Mouse (Mus musculus): ENCODE data around the gene Syk. TPM values are rescaled to one million over a fixed set of nuclear protein-coding genes. Genes with fewer than 3 reads are reported as not detected.

Syk gene
- polyA plus RNA-seq, 1 experiment from 2014 or later: 2.2 TPM

DNA sequence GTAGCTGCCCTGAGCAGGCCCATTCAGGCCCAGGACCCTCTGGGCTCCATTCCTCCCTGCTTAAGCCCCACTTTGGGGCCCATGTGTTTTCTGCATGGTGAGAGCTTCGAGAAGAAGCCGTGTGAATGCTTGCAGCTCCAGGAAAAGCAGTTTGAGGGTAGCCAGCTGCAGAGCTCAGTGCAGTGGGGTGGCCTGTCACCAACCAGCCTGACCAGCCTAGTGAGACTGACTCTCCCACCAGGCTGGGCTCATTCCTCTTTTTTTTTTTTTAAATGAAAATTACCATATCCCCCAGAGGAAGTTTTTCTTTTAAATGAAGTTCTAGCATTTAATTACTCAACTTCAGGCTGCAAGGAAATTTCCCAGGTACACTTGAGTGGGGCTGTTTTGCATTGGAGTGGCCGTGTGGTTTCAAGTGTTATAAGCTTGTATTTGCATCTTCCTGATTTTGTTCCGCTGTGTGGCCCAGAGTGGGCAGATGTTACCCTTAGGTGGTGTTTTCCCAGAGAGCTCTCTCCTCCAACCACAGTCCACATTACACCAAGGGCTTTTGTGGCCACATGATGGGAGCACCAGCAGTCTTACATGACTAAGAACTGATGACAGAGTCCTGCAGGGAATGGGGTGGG lies 17.2 kb downstream of the Syk start:
- WGBS: 74% methylated on average over 4 of the region's 4 CpGs
- H3K27ac ChIP-seq (ENCODE audit: low read depth, low read length): no peak overlapping the region
- H3K27me3 ChIP-seq (ENCODE audit: control insufficient read depth, insufficient read depth, low read length): no peaks in the 10 kb centered on the region
- H3K9ac ChIP-seq (ENCODE audit: low read length): no peak overlapping the region
- no peaks in the 10 kb centered on the region for H3K4me1 ChIP-seq (replicated peaks; ENCODE audit: control insufficient read depth, insufficient read depth, low read length)
- no peak overlapping the region for H3K4me3 ChIP-seq (ENCODE audit: low read depth, low read length)
- DNase-seq (ENCODE audit: low spot score) (no peak), ATAC-seq (replicated peaks; ENCODE audit: low FRiP score) (no peak)
- no peak overlapping the region for H3K4me2 ChIP-seq (ENCODE audit: low read depth, low read length, severe bottlenecking)
- no peaks in the 10 kb centered on the region for H3K9me3 ChIP-seq (ENCODE audit: control insufficient read depth, low read length)
- H3K36me3 ChIP-seq (ENCODE audit: control insufficient read depth, insufficient read depth, low read length): no peaks in the 10 kb centered on the region

DNA sequence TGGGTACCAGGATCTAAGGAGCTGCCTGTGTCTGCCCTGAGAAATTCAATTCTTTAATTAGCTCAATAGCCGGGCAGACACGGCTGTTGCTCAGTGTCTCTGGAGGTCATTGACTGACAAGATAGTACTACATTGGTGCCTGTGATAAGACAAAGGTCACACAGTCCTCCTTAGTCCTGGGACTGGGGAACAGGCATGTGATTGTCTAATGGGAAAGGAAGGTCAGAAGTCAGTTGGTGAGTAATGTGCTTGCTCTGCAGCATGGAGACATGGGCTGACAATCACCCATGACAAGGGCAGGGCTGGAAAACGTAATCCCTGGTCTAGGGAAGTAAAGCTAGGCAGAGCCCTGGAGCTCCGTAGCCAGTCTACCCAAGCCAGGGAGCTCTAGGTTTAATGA lies 19.8 kb downstream of the Syk start:
- H3K36me3 ChIP-seq (ENCODE audit: control insufficient read depth, insufficient read depth, low read length): no peaks in the 10 kb centered on the region
- 75% methylated on average over 4 of the region's 4 CpGs for WGBS
- no peaks in the 10 kb centered on the region for H3K9me3 ChIP-seq (ENCODE audit: control insufficient read depth, low read length)
- ATAC-seq (replicated peaks; ENCODE audit: low FRiP score) (no peak), DNase-seq (ENCODE audit: low spot score) (no peak)
- no peak overlapping the region for H3K27ac ChIP-seq (ENCODE audit: low read depth, low read length)
- H3K4me2 ChIP-seq (ENCODE audit: low read depth, low read length, severe bottlenecking): no peak overlapping the region
- H3K27me3 ChIP-seq (ENCODE audit: control insufficient read depth, insufficient read depth, low read length): no peaks in the 10 kb centered on the region
- H3K4me1 ChIP-seq (replicated peaks; ENCODE audit: control insufficient read depth, insufficient read depth, low read length): no peaks in the 10 kb centered on the region
- H3K4me3 ChIP-seq (ENCODE audit: low read depth, low read length): no peak overlapping the region
- H3K9ac ChIP-seq (ENCODE audit: low read length): no peak overlapping the region

DNA sequence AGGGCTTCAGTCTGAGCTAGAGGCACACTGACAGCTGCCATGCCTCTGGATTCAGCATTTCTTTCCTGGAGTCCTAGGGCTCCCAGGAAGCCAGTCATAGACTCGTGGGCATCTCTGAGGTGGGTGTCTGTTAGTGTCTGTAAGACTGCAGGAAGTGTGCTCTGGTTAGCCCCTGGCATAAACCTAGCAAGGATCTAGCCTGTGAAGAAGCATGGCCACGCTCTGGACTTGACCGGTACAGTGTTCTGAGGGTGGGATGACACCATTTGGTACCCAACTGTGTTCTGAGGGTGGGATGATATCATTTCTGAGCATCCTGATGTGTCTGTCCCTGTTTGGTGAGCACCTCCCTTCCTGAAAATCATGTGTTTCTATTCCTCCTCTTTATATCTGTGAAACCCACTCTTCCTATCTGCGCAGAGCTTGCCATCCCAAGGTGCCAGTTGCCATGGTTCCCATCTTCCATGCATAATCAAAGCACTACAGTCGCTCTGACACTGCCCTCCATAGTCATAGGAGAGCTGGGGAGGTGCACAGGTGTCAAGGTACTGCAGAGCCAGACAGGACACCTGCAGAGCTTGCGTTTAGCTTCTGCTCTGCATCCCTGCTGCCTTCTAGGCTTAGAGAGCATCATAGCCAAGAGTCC lies 20.9 kb downstream of the Syk start:
- ATAC-seq (replicated peaks; ENCODE audit: low FRiP score) (no peak), DNase-seq (ENCODE audit: low spot score) (no peak)
- Histone ChIP-seq H3K4me2 (ENCODE audit: low read depth, low read length, severe bottlenecking) (no peak overlapping the region), H3K27ac (ENCODE audit: low read depth, low read length) (no peak overlapping the region), H3K4me3 (ENCODE audit: low read depth, low read length) (no peak overlapping the region), H3K4me1 (replicated peaks; ENCODE audit: control insufficient read depth, insufficient read depth, low read length) (no peaks in the 10 kb centered on the region), H3K9me3 (ENCODE audit: control insufficient read depth, low read length) (no peaks in the 10 kb centered on the region), H3K27me3 (ENCODE audit: control insufficient read depth, insufficient read depth, low read length) (no peaks in the 10 kb centered on the region), H3K36me3 (ENCODE audit: control insufficient read depth, insufficient read depth, low read length) (no peaks in the 10 kb centered on the region), H3K9ac (ENCODE audit: low read length) (no peak overlapping the region)
- WGBS: 83% methylated on average over 6 of the region's 6 CpGs

DNA sequence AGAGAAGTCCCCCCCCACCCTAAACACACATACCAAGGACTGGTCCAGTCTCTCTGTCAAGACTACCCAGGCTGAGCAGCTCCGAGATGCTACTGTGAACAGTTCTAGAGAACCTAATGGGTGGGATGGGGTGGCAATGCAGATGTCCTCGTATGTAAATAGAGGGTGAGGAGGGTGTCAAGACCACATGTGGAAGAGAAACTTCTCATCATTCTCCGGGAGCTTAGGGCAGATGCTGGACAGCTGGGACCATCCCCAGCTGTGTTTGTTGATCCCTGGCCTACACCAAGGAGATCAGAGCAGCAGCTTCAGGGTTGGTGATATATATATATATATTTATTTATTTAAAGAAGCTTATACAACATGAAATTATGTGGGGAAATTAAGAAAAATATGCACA lies 22.0 kb downstream of the Syk start:
- ATAC-seq (replicated peaks; ENCODE audit: low FRiP score): no peak
- Histone ChIP-seq H3K36me3 (ENCODE audit: control insufficient read depth, insufficient read depth, low read length) (no peaks in the 10 kb centered on the region), H3K4me2 (ENCODE audit: low read depth, low read length, severe bottlenecking) (no peak overlapping the region), H3K9ac (ENCODE audit: low read length) (no peak overlapping the region), H3K4me1 (replicated peaks; ENCODE audit: control insufficient read depth, insufficient read depth, low read length) (no peaks in the 10 kb centered on the region), H3K27me3 (ENCODE audit: control insufficient read depth, insufficient read depth, low read length) (no peaks in the 10 kb centered on the region), H3K9me3 (ENCODE audit: control insufficient read depth, low read length) (no peaks in the 10 kb centered on the region), H3K27ac (ENCODE audit: low read depth, low read length) (no peak overlapping the region), H3K4me3 (ENCODE audit: low read depth, low read length) (no peak overlapping the region)
- DNase-seq (ENCODE audit: low spot score): no peak
- WGBS: 86% methylated on average over 3 of the region's 3 CpGs

DNA sequence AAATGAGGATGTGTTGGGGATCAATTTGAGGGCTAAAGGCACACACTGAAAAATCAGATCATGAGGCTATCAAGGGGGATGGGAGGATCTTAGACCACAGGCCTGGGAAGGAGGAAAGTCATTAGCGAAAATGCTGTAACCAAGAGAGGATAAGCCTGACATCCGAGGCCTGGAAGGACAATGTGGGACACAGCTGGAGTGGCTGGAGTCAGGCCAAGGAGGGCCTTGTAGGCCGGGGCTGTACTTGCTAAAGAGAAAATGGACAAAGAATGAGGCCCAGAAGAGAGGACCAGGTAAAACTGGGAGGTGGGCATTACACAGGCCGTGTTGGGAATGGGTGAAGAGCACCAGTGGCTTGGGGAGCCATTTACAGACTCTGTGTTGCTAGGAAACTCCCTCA lies 22.9 kb downstream of the Syk start:
- ATAC-seq (replicated peaks; ENCODE audit: low FRiP score): no peak
- Histone ChIP-seq H3K36me3 (ENCODE audit: control insufficient read depth, insufficient read depth, low read length) (no peaks in the 10 kb centered on the region), H3K27ac (ENCODE audit: low read depth, low read length) (no peak overlapping the region), H3K9me3 (ENCODE audit: control insufficient read depth, low read length) (no peaks in the 10 kb centered on the region), H3K9ac (ENCODE audit: low read length) (no peak overlapping the region), H3K4me1 (replicated peaks; ENCODE audit: control insufficient read depth, insufficient read depth, low read length) (no peaks in the 10 kb centered on the region), H3K4me3 (ENCODE audit: low read depth, low read length) (no peak overlapping the region), H3K4me2 (ENCODE audit: low read depth, low read length, severe bottlenecking) (no peak overlapping the region), H3K27me3 (ENCODE audit: control insufficient read depth, insufficient read depth, low read length) (no peaks in the 10 kb centered on the region)
- WGBS: 86% methylated on average over 4 of the region's 4 CpGs
- DNase-seq (ENCODE audit: low spot score): no peak

DNA sequence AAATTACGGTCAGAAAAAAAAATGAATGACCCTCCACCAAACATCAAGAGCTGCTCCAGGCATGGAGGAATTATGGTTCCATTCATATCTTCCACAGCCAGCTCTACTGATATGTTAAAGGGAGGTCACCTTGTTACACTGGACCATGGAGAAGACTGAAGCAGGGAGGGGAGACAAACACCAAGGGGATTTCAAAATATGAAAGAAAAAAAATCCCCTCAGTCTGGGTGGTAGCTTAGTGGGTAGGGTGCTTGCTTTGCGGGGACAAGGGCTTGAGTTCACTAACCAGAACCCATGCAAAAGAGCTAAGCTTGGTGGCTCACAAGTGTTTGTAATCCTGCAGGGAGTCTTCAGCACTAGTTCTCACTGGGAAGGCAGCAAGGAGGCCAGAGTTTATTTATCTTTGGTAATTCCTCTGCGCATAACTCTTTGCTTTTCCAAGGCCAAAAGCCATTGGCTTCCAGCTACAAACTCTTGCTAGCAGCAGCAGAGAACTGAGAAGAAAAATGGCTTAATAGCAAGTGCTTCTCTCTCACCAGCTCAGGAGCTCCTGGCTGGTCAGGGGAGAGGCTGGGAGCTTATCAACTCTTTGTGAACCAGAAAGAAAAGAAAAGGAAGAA lies 23.8 kb downstream of the Syk start:
- 85% methylated on average over 3 of the region's 3 CpGs for WGBS
- Histone ChIP-seq H3K36me3 (ENCODE audit: control insufficient read depth, insufficient read depth, low read length) (no peaks in the 10 kb centered on the region), H3K9me3 (ENCODE audit: control insufficient read depth, low read length) (no peaks in the 10 kb centered on the region), H3K9ac (ENCODE audit: low read length) (no peak overlapping the region), H3K4me2 (ENCODE audit: low read depth, low read length, severe bottlenecking) (no peak overlapping the region), H3K27ac (ENCODE audit: low read depth, low read length) (no peak overlapping the region), H3K4me1 (replicated peaks; ENCODE audit: control insufficient read depth, insufficient read depth, low read length) (no peaks in the 10 kb centered on the region), H3K4me3 (ENCODE audit: low read depth, low read length) (no peak overlapping the region), H3K27me3 (ENCODE audit: control insufficient read depth, insufficient read depth, low read length) (no peaks in the 10 kb centered on the region)
- ATAC-seq (replicated peaks; ENCODE audit: low FRiP score): no peak
- DNase-seq (ENCODE audit: low spot score): no peak

DNA sequence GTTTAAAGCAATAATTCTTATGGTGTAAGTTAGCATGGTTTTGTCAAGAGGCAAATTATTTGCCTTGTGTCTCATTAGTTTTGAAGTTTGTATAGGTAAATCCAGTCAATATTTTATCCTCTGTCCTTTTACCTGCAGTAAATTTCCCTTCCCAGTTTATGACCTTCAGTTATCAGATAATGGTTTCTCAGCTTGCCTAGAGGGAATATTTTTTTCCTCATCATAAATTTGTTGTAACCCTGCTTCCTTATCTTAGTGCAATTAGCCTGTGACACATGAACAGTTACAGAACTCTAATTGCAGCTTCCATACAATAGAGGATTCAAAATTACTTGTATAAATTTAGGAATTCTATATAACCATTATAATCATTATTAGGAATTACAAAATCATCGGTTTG lies 25.0 kb downstream of the Syk start:
- no peaks in the 10 kb centered on the region for H3K27me3 ChIP-seq (ENCODE audit: control insufficient read depth, insufficient read depth, low read length)
- no peak overlapping the region for H3K27ac ChIP-seq (ENCODE audit: low read depth, low read length)
- H3K9me3 ChIP-seq (ENCODE audit: control insufficient read depth, low read length): no peaks in the 10 kb centered on the region
- H3K36me3 ChIP-seq (ENCODE audit: control insufficient read depth, insufficient read depth, low read length): no peaks in the 10 kb centered on the region
- no peak for DNase-seq (ENCODE audit: low spot score)
- WGBS: 94% methylated on average over 1 of the region's 1 CpGs
- no peak overlapping the region for H3K4me2 ChIP-seq (ENCODE audit: low read depth, low read length, severe bottlenecking)
- no peak overlapping the region for H3K9ac ChIP-seq (ENCODE audit: low read length)
- no peak overlapping the region for H3K4me3 ChIP-seq (ENCODE audit: low read depth, low read length)
- H3K4me1 ChIP-seq (replicated peaks; ENCODE audit: control insufficient read depth, insufficient read depth, low read length): no peaks in the 10 kb centered on the region
- no peak for ATAC-seq (replicated peaks; ENCODE audit: low FRiP score)

DNA sequence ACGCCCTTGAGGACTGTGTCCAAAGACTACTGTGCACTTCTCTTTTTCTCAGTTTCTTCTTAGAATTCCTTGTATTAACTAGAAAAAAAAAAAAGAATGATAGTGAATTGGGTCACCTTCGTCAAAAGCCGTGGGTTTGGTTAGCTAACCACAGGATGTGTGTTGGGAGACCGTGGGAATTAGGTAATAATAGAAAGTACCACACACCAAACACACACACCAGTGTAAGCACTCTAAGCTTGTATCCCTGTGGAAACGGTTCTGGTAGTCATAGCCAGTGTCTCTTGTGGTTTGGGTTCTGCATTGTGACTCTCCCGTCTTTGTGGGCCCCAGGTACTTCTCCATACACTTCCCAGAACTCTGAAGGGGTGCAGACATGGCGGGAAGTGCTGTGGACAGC lies 27.5 kb downstream of the Syk start:
- WGBS: 94% methylated on average over 7 of the region's 7 CpGs
- Histone ChIP-seq H3K9ac (ENCODE audit: low read length) (no peak overlapping the region), H3K36me3 (ENCODE audit: control insufficient read depth, insufficient read depth, low read length) (no peaks in the 10 kb centered on the region), H3K27me3 (ENCODE audit: control insufficient read depth, insufficient read depth, low read length) (no peaks in the 10 kb centered on the region), H3K4me2 (ENCODE audit: low read depth, low read length, severe bottlenecking) (no peak overlapping the region), H3K4me1 (replicated peaks; ENCODE audit: control insufficient read depth, insufficient read depth, low read length) (no peaks in the 10 kb centered on the region), H3K27ac (ENCODE audit: low read depth, low read length) (no peak overlapping the region), H3K4me3 (ENCODE audit: low read depth, low read length) (no peak overlapping the region), H3K9me3 (ENCODE audit: control insufficient read depth, low read length) (no peaks in the 10 kb centered on the region)
- DNase-seq (ENCODE audit: low spot score) (no peak), ATAC-seq (replicated peaks; ENCODE audit: low FRiP score) (no peak)

DNA sequence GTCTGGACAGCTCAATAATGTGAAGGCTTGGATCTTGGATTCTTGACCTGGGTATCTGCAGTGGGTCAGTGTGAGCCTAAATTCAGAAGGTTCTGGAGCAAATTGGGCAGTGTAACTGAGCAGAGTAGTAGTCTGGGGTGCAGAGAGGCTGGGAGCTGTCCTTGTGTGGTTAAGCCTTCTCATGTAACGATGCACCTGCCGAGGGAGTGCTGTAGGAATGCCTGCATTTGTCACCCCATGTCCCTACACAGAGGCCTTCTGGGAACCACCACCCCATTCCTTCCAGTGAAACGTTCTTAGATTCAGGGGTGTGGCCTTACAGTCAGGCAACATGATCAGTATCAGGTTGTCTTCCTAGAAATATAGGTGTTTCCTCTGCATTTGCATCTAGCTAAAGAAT lies 30.3 kb downstream of the Syk start:
- no peak for DNase-seq (ENCODE audit: low spot score)
- ATAC-seq (replicated peaks; ENCODE audit: low FRiP score): no peak

More for the DNA sequence above, 30.3 kb downstream of the Syk start:
- H3K4me1 ChIP-seq (replicated peaks; ENCODE audit: control insufficient read depth, insufficient read depth, low read length): no peaks in the 10 kb centered on the region
- H3K4me2 ChIP-seq (ENCODE audit: low read depth, low read length, severe bottlenecking): no peak overlapping the region
- no peaks in the 10 kb centered on the region for H3K27me3 ChIP-seq (ENCODE audit: control insufficient read depth, insufficient read depth, low read length)
- H3K9me3 ChIP-seq (ENCODE audit: control insufficient read depth, low read length): no peaks in the 10 kb centered on the region
- 80% methylated on average over 3 of the region's 3 CpGs for WGBS
- no peak overlapping the region for H3K9ac ChIP-seq (ENCODE audit: low read length)
- no peak overlapping the region for H3K27ac ChIP-seq (ENCODE audit: low read depth, low read length)
- H3K4me3 ChIP-seq (ENCODE audit: low read depth, low read length): no peak overlapping the region
- no peaks in the 10 kb centered on the region for H3K36me3 ChIP-seq (ENCODE audit: control insufficient read depth, insufficient read depth, low read length)

Measured in forebrain, embryonic 11.5 days (tissue).